Mouse (Mus musculus) heart, postnatal 10 days (tissue): ENCODE data around the gene Lzic. TPM values are rescaled to one million over a fixed set of nuclear protein-coding genes. Genes with fewer than 3 reads are reported as not detected.

Experiments
- DNase-seq, 2 experiments: peaks; one replicate each; pipeline ENCODE4 v3.0.0; 2021
- intact Hi-C: fragments of 180-260 bp; cut with DNase I; formaldehyde crosslinking; loops from one replicate; pipeline ENCODE4 v1.15.1; 2025
- total RNA-seq, 2 experiments: library from RNA; stranded (reverse); gene quantifications; 2 replicates each; pipeline ENCODE4 v1.2.3; 2021

Lzic gene
- total RNA-seq, 2 experiments from 2014 or later = 54.9 to 59.9 TPM

DNA sequence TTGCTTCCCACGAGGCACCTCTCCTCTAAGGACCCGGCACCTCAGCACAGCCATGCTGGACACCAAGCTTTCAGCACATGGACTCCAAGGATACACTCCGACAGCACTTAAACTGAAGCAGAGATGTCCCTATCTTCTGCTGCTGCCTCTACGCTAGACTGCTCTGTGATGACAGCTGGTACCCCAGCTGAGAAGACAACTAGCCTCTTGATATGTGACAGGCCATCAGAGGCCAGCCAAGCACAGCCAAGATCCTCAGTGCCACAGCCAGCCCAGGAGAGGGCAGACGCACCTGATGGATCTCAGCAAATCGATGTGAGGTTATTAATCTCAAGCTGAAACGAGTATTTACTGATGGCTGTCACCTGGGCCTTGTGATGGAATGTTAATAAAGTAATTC, 9.9 kb upstream of the Lzic start:
- intact Hi-C loops = no loop called here
- no peak for DNase-seq

DNA sequence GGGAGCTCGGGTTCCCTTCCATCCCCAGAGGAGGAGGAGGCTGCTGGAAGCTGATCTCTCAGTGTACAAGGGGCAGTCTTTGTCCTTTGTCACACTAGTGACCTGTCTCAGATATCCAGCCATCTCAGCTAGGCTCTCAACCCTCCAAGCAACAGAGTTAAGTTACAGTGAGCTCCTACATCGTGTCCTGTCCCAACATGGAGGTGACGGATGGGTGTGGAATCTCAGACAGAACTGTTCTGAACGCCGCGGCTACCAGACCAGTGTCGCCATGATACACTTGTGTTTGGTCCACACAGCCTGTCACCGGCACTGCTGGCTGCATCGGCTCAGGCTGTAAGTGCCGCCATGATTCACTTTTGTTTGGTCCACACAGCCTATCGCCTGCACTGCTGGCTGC, 8.0 kb upstream of the Lzic start, which contains the start of gene Tmem274:
Tmem274 (plus strand) TSS at position 301 of the 400 bp plus-strand sequence.
- no peak for DNase-seq
- intact Hi-C loops = no loop called here

GRCm38 (mm10) chr4:149484566-149484965, 463 bp upstream of the Lzic start:
- DNase-seq = no peak
- intact Hi-C loops = loop anchor here (5.0 to 10.0 kb wide), 2 partner anchors 67 to 340 kb away; no protein-coding TSS in a partner anchor

DNA sequence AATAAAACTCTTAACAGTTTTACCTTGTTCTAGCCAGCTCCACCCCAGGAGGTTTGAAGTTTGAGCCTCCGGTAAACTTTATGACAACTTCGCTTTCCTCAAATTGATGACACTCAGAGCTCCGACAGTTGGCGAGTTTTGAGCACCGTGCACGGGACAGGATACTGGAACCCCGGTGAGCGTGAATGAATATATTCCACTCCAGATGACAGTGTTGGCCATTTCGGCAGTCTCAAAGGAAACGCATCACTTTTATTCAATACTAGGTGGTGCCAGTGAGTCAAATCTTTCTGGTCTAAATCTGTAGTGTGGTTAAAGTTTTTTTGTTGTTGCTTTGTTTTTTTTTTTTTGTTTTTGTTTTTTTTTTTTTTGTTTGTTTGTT, 787 bp downstream of the Lzic start:
- peak; percentile 50 to 56 for DNase-seq
- intact Hi-C loops = loop anchor here (1.0 to 10.0 kb wide), 2 partner anchors 57 to 341 kb away; no protein-coding TSS in a partner anchor

DNA sequence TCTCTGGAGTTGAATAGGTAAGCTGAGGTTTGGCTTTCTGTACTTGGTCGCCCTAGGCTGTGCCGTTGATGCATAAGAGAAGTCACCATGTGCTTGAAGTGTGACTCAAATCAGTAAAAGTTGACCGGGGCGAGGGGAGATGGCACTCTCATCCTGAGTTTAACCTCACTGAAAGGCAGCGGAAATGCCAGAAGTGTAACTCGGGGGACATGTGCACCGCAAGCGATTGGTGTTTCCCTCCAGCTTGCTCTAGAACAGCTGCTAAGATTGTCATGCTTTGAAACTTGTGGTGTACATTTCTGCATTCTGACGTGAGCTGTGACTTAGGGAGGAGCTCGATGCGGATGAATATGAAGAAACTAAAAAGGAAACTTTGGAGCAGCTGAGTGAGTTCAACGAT, 2.7 kb downstream of the Lzic start:
- DNase-seq = no peak
- intact Hi-C loops = loop anchor here (10.0 kb wide), 1 partner anchor 343 kb away; no protein-coding TSS in a partner anchor

- intact Hi-C loops = loop anchor here (10.0 kb wide), 1 partner anchor 345 kb away; no protein-coding TSS in a partner anchor
- DNase-seq = peak; percentile 70 to 72
Observed at GRCm38 (mm10) chr4:149489415-149490240, 4.6 kb downstream of the Lzic start.

GRCm38 (mm10) chr4:149491151-149491550, 6.1 kb downstream of the Lzic start:
- intact Hi-C loops = no loop called here
- no peak for DNase-seq

DNA sequence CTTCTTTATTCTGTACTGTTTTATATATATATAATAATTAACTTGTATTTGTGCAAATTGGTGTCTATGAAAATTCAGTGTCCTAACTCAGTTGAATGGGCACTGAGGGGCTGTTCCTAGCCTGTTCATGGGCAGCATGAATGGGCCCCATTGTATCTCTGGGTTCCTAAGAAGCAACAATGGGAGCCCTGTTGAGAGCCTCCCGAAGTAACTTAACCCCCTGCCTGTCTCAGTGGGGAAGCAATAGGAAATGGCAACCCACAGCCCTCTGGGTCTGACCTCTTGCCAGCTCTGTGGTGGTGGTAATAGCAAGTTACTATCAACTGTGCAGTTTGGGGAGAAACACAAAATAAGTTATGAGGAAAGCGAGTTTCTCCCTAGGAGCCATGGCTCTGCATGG, 11.6 kb downstream of the Lzic start:
- intact Hi-C loops = loop anchor here (5.0 kb wide), 1 partner anchor 116 kb away; no protein-coding TSS in a partner anchor
- DNase-seq = no peak

DNA sequence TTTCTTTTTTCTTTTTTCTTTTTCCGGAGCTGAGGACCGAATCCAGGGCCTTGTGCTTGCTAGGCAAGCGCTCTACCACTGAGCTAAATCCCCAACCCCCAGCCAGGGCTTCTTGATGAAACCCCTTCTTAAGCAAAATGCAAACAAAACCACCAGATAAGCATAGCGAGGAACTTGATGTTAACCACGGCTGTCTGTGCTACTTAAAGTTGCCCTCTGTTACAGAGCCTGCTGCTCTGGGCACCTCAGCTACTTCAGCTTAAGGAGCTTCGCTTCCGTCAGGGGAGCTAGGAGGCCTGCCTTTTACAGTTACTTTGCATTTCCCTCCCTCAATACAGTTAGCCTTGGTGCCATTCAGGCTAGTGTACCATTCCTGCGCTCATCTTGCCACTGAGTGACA, 13.9 kb downstream of the Lzic start:
- intact Hi-C loops = loop anchor here (5.0 kb wide), 1 partner anchor 113 kb away; no protein-coding TSS in a partner anchor
- DNase-seq = no peak

GRCm38 (mm10) chr4:149499790-149500189, 14.8 kb downstream of the Lzic start:
- intact Hi-C loops = loop anchor here (2.0 to 5.0 kb wide), 2 partner anchors 43 to 113 kb away; no protein-coding TSS in a partner anchor
- no peak for DNase-seq

- intact Hi-C loops = no loop called here
- no peak for DNase-seq
Observed at GRCm38 (mm10) chr4:149504363-149504762, 19.3 kb downstream of the Lzic start.

DNA sequence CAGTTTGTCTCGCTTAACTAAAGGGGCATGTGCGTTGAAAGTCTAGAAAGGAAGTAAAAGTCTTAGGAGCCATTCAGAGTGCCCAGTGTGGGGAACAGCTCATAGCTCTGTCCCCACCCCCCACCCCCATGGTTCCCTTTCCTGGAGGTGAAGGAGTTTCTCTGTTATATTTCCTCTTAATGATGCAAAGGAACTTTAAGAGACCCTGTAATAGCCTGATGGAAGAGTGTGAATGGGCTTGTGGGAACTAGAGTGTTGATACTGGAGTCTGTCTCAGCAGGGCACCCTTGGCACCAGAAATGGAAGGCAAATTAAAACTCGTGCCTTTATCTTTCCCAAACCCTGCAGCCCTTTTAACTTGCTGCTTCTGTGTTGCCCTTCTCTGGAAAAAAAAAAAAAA, 19.8 kb downstream of the Lzic start:
- DNase-seq = no peak
- intact Hi-C loops = no loop called here

- DNase-seq = no peak
- intact Hi-C loops = no loop called here
Observed at GRCm38 (mm10) chr4:149505261-149505967, 20.4 kb downstream of the Lzic start.

DNA sequence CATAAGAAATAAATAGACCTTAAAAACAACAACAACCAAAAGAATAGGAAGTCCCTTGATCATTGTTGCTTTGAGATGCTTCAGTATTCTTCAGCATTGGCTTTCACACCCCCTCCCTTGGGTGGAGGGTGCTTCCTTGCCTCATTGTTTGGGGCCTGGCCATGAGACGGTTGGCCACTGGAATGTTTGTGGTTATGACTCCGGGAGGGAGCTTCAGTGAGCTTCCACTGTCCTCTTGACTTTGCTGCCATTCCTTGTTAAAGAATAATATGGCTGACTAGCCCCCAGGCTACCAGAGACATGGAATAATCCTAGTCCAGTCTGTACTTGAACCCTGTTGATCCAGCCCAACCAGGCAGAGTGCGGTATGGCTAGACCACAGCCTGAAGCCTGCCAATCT, 21.9 kb downstream of the Lzic start:
- intact Hi-C loops = no loop called here
- DNase-seq = no peak

- intact Hi-C loops = no loop called here
- no peak for DNase-seq
Observed at GRCm38 (mm10) chr4:149511221-149511646, 26.2 kb downstream of the Lzic start.

DNA sequence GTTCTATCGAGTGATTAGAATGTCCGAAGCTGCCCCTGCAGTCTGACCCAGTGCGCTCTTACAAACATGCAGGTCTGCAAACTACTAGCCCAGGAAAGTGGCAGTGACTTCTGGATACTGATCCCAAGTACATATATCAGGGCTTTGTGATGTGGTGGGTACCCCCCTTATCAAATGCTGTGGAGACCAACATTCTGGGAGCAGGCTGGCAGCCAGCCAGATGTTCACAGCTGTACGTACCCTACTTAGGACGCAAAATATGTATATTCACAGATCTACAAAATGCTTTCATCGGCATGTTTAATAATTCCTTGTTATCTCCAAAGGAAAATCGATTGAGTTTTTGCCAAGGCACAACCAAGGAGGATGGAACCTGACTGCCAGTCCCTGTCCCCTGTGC, 27.0 kb downstream of the Lzic start:
- intact Hi-C loops = no loop called here

DNA sequence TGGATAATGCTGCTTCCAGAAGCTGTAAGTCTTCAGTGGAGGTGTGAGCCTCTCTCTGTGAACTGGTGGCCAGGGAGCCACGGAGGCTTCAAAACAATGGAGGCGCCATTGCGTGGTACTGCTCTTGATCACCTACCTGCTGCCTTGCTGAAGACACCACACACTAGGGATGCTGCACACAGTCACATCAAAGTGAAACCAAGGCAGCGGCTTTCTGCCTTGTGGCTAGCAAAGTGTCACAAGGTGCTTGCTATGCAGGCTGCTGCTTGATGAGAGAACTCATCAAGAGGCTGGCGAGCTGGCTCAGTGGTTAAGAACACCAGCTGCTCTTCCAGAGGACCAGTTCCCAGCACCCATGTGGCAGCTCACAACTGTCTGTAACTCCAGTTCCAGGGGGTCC, 30.7 kb downstream of the Lzic start:
- DNase-seq = no peak
- intact Hi-C loops = no loop called here

More for the DNA sequence above, 27.0 kb downstream of the Lzic start:
- no peak for DNase-seq

GRCm38 (mm10) chr4:149517868-149518340, 32.9 kb downstream of the Lzic start, which contains the start of gene Ctnnbip1:
Ctnnbip1 (plus strand) TSS chr4:149518236.
- peak; percentile 97 to 98 for DNase-seq
- intact Hi-C loops = no loop called here

DNA sequence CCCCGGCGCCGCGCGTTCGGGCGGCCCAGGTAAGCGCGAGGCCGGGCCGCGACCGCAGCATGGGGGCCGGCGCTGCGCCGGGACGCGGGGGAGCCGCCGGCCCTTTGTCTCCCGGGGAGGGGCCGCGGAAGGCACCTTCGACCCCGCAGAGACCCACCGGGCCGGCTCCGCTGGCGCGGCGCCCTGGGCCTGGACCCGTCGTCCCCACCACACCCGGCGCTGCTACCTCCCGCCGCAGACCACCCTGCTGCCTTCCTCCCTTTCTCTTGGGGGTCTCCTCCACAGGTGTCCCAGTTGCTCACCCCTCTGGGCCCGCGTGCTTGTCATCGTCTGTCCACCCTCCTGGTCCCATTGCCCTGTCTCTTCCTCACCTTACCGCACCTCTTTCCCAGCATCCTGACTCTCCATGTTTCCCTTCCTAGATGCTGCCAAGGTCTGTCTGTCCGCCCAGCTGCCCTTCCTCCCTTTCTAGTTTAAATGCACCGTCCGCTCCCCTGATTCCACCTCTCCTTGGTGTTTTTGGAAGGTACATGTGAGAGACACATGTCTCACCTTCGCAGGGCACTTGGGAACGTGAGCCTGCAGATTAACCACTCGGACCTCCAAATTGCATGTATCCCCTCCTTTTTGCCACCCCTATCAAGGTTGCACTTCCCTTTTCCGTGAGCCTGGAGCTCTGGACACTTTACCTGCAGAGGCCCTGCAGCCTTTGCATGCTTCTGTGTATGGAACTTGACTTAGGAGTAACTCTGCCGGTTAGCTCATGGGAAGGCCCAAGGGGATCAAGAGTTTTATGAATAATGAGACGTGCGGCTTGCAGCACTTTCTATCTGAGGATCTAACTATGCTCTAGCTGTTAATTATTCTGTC, 33.6 kb downstream of the Lzic start:
- intact Hi-C loops = no loop called here
- peak in 1 of 2 experiments; percentile 43 for DNase-seq

GRCm38 (mm10) chr4:149521258-149521657, 36.2 kb downstream of the Lzic start:
- intact Hi-C loops = no loop called here
- DNase-seq = no peak
